Mouse (Mus musculus) ES-E14 (cell line): ENCODE results near the gene Hoxb5. TPM values are rescaled to one million over a fixed set of nuclear protein-coding genes. Genes with fewer than 3 reads are reported as not detected.

Experiments used
- DNase-seq: peaks from one replicate; pipeline ENCODE4 v3.0.0-alpha.2; 2013; ENCODE audit warnings: low read depth, low spot score
- H3K27ac ChIP-seq: 2 replicates; pipeline ENCODE4 v1.5.1; 2012; ENCODE audit warnings: low read depth, mild to moderate bottlenecking, low read length, moderate library complexity, mixed read lengths; ENCODE audit not compliant: poor library complexity, insufficient read depth, severe bottlenecking
- H3K36me3 ChIP-seq: 2 replicates; pipeline ENCODE4 v1.6.1; 2012; ENCODE audit warnings: mild to moderate bottlenecking, low read length, moderate library complexity, mixed read lengths; ENCODE audit not compliant: control insufficient read depth, poor library complexity, insufficient read depth, severe bottlenecking
- H3K4me1 ChIP-seq, 2 experiments: fragments of 150-350 bp in 1 of 2; sonication (generic) in 1 of 2; 2 replicates each; pipeline ENCODE4 v1.6.1; 2012; ENCODE audit warnings: low read length in 2 of 2, mild to moderate bottlenecking in 1 of 2, mixed read lengths in 1 of 2; ENCODE audit not compliant: control insufficient read depth in 2 of 2, insufficient read depth in 2 of 2, poor library complexity in 1 of 2
- H3K4me3 ChIP-seq, 2 experiments: fragments of 150-350 bp in 1 of 2; sonication (generic) in 1 of 2; 2 replicates each; pipeline ENCODE4 v1.5.1; 2012; ENCODE audit warnings: low read length in 2 of 2, low read depth in 1 of 2, mild to moderate bottlenecking in 1 of 2, mixed read lengths in 1 of 2; ENCODE audit not compliant: insufficient read depth in 1 of 2, poor library complexity in 1 of 2, severe bottlenecking in 1 of 2
- H3K9ac ChIP-seq: 2 replicates; pipeline ENCODE4 v1.6.1; 2012; ENCODE audit warnings: low read depth, mild to moderate bottlenecking, low read length, mixed read lengths; ENCODE audit not compliant: poor library complexity, insufficient read depth, severe bottlenecking
- H3K9me3 ChIP-seq: fragments of 150-350 bp; sonication (generic); 2 replicates; pipeline ENCODE4 v1.6.1; 2012; ENCODE audit warnings: low read depth, mild to moderate bottlenecking, low read length; ENCODE audit not compliant: control insufficient read depth, insufficient read depth
- CHD2 ChIP-seq: IDR thresholded peaks from 2 replicates; pipeline ENCODE4 v1.6.1; 2014; ENCODE audit warnings: mild to moderate bottlenecking, low read depth, low read length, inconsistent platforms
- HCFC1 ChIP-seq: IDR thresholded peaks from 2 replicates; pipeline ENCODE4 v1.6.1; 2012; ENCODE audit warnings: low read length, inconsistent platforms, borderline replicate concordance; ENCODE audit not compliant: insufficient read depth
- MAFK ChIP-seq: IDR thresholded peaks from 2 replicates; pipeline ENCODE4 v1.6.1; 2014; ENCODE audit warnings: mild to moderate bottlenecking, low read depth, low read length, inconsistent platforms; ENCODE audit not compliant: insufficient read depth
- ZC3H11A ChIP-seq: IDR thresholded peaks from 2 replicates; pipeline ENCODE4 v1.6.1; 2012; ENCODE audit warnings: low read depth, mild to moderate bottlenecking, inconsistent platforms, low read length, borderline replicate concordance
- ZNF384 ChIP-seq: IDR thresholded peaks from 2 replicates; pipeline ENCODE4 v1.6.1; 2012; ENCODE audit warnings: low read depth, low read length, inconsistent platforms
- in situ Hi-C, 2 experiments: fragments of 600-800 bp; cut with MboI; formaldehyde crosslinking; loops; one replicate each; pipeline ENCODE4 v1.15.1; 2025; ENCODE audit warnings: low sequenced_read_pairs in 2 of 2, inconsistent platforms in 1 of 2; ENCODE audit not compliant: unreplicated experiment in 2 of 2
- total RNA-seq: library from RNA; depleted of rRNA; stranded (reverse); fragments of 300-350 nt; gene quantifications from 2 replicates; pipeline ENCODE4 v1.2.3, GENCODE M21; 2012

The Hoxb5 gene
- total RNA-seq, 1 experiment: 0.09 TPM

- Histone ChIP-seq H3K4me1 (peaks cover 0 to 3% of the 10 kb centered on the region in 2 experiments; a peak in 1 of 4 replicates), H3K9me3 (no peaks in the 10 kb centered on the region), H3K36me3 (no peaks in the 10 kb centered on the region), H3K9ac (no peak overlapping the region), H3K27ac (no peak overlapping the region), H3K4me3 (no peak overlapping the region)
- no peak for DNase-seq
- no peak for TF ChIP-seq ZC3H11A
- no peak for TF ChIP-seq MAFK
- no peak for TF ChIP-seq CHD2
- TF ChIP-seq HCFC1: no peak
- TF ChIP-seq ZNF384: no peak
- in situ Hi-C loops: loop anchor here in 1 of 2 experiments (10.0 kb wide), 1 partner anchor 252 kb away; no protein-coding TSS in a partner anchor
Measured at GRCm38 (mm10) chr11:96302381-96303150, 570 bp upstream of the Hoxb5 start.

GRCm38 (mm10) chr11:96304381-96305195 lies 1.5 kb downstream of the Hoxb5 start:
- no peak overlapping the region for H3K27ac ChIP-seq

GRCm38 (mm10) chr11:96305505-96306182 lies 2.5 kb downstream of the Hoxb5 start:
- Histone ChIP-seq H3K9ac (no peak overlapping the region), H3K36me3 (no peaks in the 10 kb centered on the region), H3K4me3 (no peak overlapping the region), H3K9me3 (no peaks in the 10 kb centered on the region), H3K4me1 (peaks cover 0 to 3% of the 10 kb centered on the region in 2 experiments; a peak in 1 of 4 replicates), H3K27ac (no peak overlapping the region)
- in situ Hi-C loops: loop anchor here in 1 of 2 experiments (10.0 kb wide), 1 partner anchor 249 kb away; no protein-coding TSS in a partner anchor
- no peak for TF ChIP-seq HCFC1
- no peak for TF ChIP-seq ZNF384
- no peak for TF ChIP-seq MAFK
- no peak for TF ChIP-seq CHD2
- TF ChIP-seq ZC3H11A: no peak
- DNase-seq: no peak

More at GRCm38 (mm10) chr11:96304381-96305195, 1.5 kb downstream of the Hoxb5 start:
- no peak for DNase-seq
- Histone ChIP-seq H3K36me3 (no peaks in the 10 kb centered on the region), H3K4me3 (no peak overlapping the region), H3K9me3 (no peaks in the 10 kb centered on the region), H3K4me1 (peaks cover 0 to 3% of the 10 kb centered on the region in 2 experiments; a peak in 1 of 4 replicates), H3K9ac (no peak overlapping the region)
- in situ Hi-C loops: loop anchor here in 1 of 2 experiments (10.0 kb wide), 1 partner anchor 250 kb away; no protein-coding TSS in a partner anchor
- TF ChIP-seq ZNF384 (no peak), CHD2 (no peak), HCFC1 (no peak), ZC3H11A (no peak), MAFK (no peak)
